Mouse (Mus musculus) embryonic facial prominence, embryonic 13.5 days (tissue): ENCODE results near the gene Lrch3. TPM values are rescaled to one million over a fixed set of nuclear protein-coding genes. Genes with fewer than 3 reads are reported as not detected.
A peak's percentile ranks its signal among the peaks of the same experiment; 100 is the strongest.
"Not testable (repeated sequence)": the region's sequence is repeated elsewhere in the genome, so short reads cannot be mapped to it uniquely, and the experiment has no call there.

Experiments used
- ATAC-seq: fragments of 200-750 bp; cut with Nextera tagmentation; 2 replicates; pipeline ENCODE4 v1.8.0; 2017; ENCODE audit warnings: low read depth; ENCODE audit not compliant: insufficient number of reproducible peaks, insufficient read depth, low FRiP score, low TSS enrichment
- H3K27ac ChIP-seq: fragments of 300-500 bp; sonication (generic); 2 replicates; pipeline ENCODE4 v1.5.1; 2015; ENCODE audit warnings: moderate library complexity, mild to moderate bottlenecking, inconsistent platforms
- H3K27me3 ChIP-seq: fragments of 300-500 bp; sonication (generic); 2 replicates; pipeline ENCODE4 v1.6.1; 2015; ENCODE audit warnings: mild to moderate bottlenecking, inconsistent platforms
- H3K36me3 ChIP-seq: fragments of 300-500 bp; sonication (generic); 2 replicates; pipeline ENCODE4 v1.6.1; 2015; ENCODE audit warnings: mild to moderate bottlenecking, inconsistent platforms
- H3K4me1 ChIP-seq: fragments of 300-500 bp; sonication (generic); 2 replicates; pipeline ENCODE4 v1.6.1; 2015; ENCODE audit warnings: inconsistent platforms
- H3K4me2 ChIP-seq: fragments of 300-500 bp; sonication (generic); 2 replicates; pipeline ENCODE4 v1.6.1; 2015; ENCODE audit warnings: moderate library complexity, mild to moderate bottlenecking, inconsistent platforms
- H3K4me3 ChIP-seq: fragments of 300-500 bp; sonication (generic); 2 replicates; pipeline ENCODE4 v1.5.1; 2015; ENCODE audit warnings: mild to moderate bottlenecking, inconsistent platforms
- H3K9ac ChIP-seq: fragments of 300-500 bp; sonication (generic); 2 replicates; pipeline ENCODE4 v1.6.1; 2015; ENCODE audit warnings: mild to moderate bottlenecking, inconsistent platforms
- H3K9me3 ChIP-seq: fragments of 300-500 bp; sonication (generic); 2 replicates; pipeline ENCODE4 v1.6.1; 2016; ENCODE audit warnings: inconsistent platforms
- WGBS: fragments of 180-500 bp; shearing (Covaris S2); methylation state at CpG from one replicate; pipeline ENCODE4 v1.1.7; 2015; ENCODE audit warnings: mixed read lengths; 5-methylcytosine and 5-hydroxymethylcytosine counted together
- polyA plus RNA-seq: library from polyadenylated mRNA; unstranded; fragments of >200 nt; fragmentation: Nextera tagmentation; extraction: Ambion mirVana; gene quantifications from 2 replicates; pipeline ENCODE4 v1.2.1, GENCODE M21; 2015

Lrch3 gene
- polyA plus RNA-seq, 1 experiment from 2014 or later: 34.1 TPM

- ATAC-seq: no peak
Observed at GRCm38 (mm10) chr16:33024456-33025104, 110.7 kb downstream of the Lrch3 start.

GRCm38 (mm10) chr16:33026357-33026756, 112.5 kb downstream of the Lrch3 start:
- 0 out of 2 replicates have a peak, but pooled peaks cover 4% of the 10 kb centered on the region for H3K4me1 ChIP-seq
- WGBS: 83% methylated on average over 7 of the region's 7 CpGs
- ATAC-seq: no peak
- H3K36me3 ChIP-seq: no peaks in the 10 kb centered on the region
- H3K9ac ChIP-seq: no peak overlapping the region
- no peak overlapping the region for H3K4me3 ChIP-seq
- no peaks in the 10 kb centered on the region for H3K27me3 ChIP-seq
- no peak overlapping the region for H3K27ac ChIP-seq
- no peak overlapping the region for H3K4me2 ChIP-seq
- H3K9me3 ChIP-seq: no peaks in the 10 kb centered on the region

More at GRCm38 (mm10) chr16:33024456-33025104, 110.7 kb downstream of the Lrch3 start:
- H3K27me3 ChIP-seq: no peaks in the 10 kb centered on the region
- H3K9ac ChIP-seq: 0 out of 2 replicates have a peak overlapping the region, but pooled peaks have one; percentile 22
- 58% methylated on average over 8 of the region's 8 CpGs for WGBS
- no peaks in the 10 kb centered on the region for H3K9me3 ChIP-seq
- H3K4me2 ChIP-seq: no peak overlapping the region
- H3K4me3 ChIP-seq: no peak overlapping the region
- H3K36me3 ChIP-seq: no peaks in the 10 kb centered on the region
- H3K4me1 ChIP-seq: 0 out of 2 replicates have a peak, but pooled peaks cover 4% of the 10 kb centered on the region
- no peak overlapping the region for H3K27ac ChIP-seq

GRCm38 (mm10) chr16:33036006-33036405, 122.1 kb downstream of the Lrch3 start:
- Histone ChIP-seq H3K27me3 (no peaks in the 10 kb centered on the region), H3K4me2 (no peak overlapping the region), H3K27ac (no peak overlapping the region), H3K4me1 (peaks cover 4% of the 10 kb centered on the region; the same call in 1 of the 2 replicates), H3K36me3 (no peaks in the 10 kb centered on the region), H3K9ac (no peak overlapping the region), H3K4me3 (no peak overlapping the region), H3K9me3 (no peaks in the 10 kb centered on the region)
- WGBS: 68% methylated on average over 4 of the region's 4 CpGs
- no peak for ATAC-seq

- 89% methylated on average over 1 of the region's 1 CpGs for WGBS
Observed at GRCm38 (mm10) chr16:33042682-33043081, 128.8 kb downstream of the Lrch3 start.

GRCm38 (mm10) chr16:33043268-33043667, 129.4 kb downstream of the Lrch3 start:
- ATAC-seq: no peak

More at GRCm38 (mm10) chr16:33042682-33043081, 128.8 kb downstream of the Lrch3 start:
- ATAC-seq: no peak
- no peaks in the 10 kb centered on the region for H3K9me3 ChIP-seq
- H3K27me3 ChIP-seq: no peaks in the 10 kb centered on the region
- H3K27ac ChIP-seq: no peak overlapping the region
- H3K9ac ChIP-seq: no peak overlapping the region
- H3K4me1 ChIP-seq: no peaks in the 10 kb centered on the region
- no peak overlapping the region for H3K4me3 ChIP-seq
- H3K4me2 ChIP-seq: no peak overlapping the region
- no peaks in the 10 kb centered on the region for H3K36me3 ChIP-seq

GRCm38 (mm10) chr16:33048004-33048403, 134.1 kb downstream of the Lrch3 start:
- WGBS: 80% methylated on average over 1 of the region's 1 CpGs
- no peak for ATAC-seq
- H3K9me3 ChIP-seq: no peaks in the 10 kb centered on the region

More at GRCm38 (mm10) chr16:33043268-33043667, 129.4 kb downstream of the Lrch3 start:
- WGBS: 71% methylated on average over 2 of the region's 2 CpGs
- Histone ChIP-seq H3K4me1 (no peaks in the 10 kb centered on the region), H3K4me3 (no peak overlapping the region), H3K27ac (no peak overlapping the region), H3K9ac (no peak overlapping the region), H3K4me2 (no peak overlapping the region), H3K9me3 (no peaks in the 10 kb centered on the region), H3K27me3 (no peaks in the 10 kb centered on the region), H3K36me3 (no peaks in the 10 kb centered on the region)

GRCm38 (mm10) chr16:33048686-33049085, 134.8 kb downstream of the Lrch3 start:
- Histone ChIP-seq H3K27ac (no peak overlapping the region), H3K9me3 (no peaks in the 10 kb centered on the region), H3K27me3 (no peaks in the 10 kb centered on the region), H3K4me2 (no peak overlapping the region), H3K4me3 (no peak overlapping the region), H3K9ac (no peak overlapping the region), H3K36me3 (no peaks in the 10 kb centered on the region), H3K4me1 (no peaks in the 10 kb centered on the region)
- WGBS: 71% methylated on average over 2 of the region's 2 CpGs
- no peak for ATAC-seq

More at GRCm38 (mm10) chr16:33048004-33048403, 134.1 kb downstream of the Lrch3 start:
- H3K9ac ChIP-seq: no peak overlapping the region
- no peaks in the 10 kb centered on the region for H3K4me1 ChIP-seq
- H3K4me2 ChIP-seq: no peak overlapping the region
- H3K27ac ChIP-seq: no peak overlapping the region
- H3K27me3 ChIP-seq: no peaks in the 10 kb centered on the region
- H3K36me3 ChIP-seq: no peaks in the 10 kb centered on the region
- no peak overlapping the region for H3K4me3 ChIP-seq

GRCm38 (mm10) chr16:33049809-33050208, 135.9 kb downstream of the Lrch3 start:
- H3K4me1 ChIP-seq: no peaks in the 10 kb centered on the region
- H3K9me3 ChIP-seq: no peaks in the 10 kb centered on the region
- no peak overlapping the region for H3K9ac ChIP-seq
- H3K4me2 ChIP-seq: no peak overlapping the region
- H3K4me3 ChIP-seq: no peak overlapping the region
- H3K36me3 ChIP-seq: no peaks in the 10 kb centered on the region
- WGBS: 93% methylated on average over 16 of the region's 16 CpGs
- no peaks in the 10 kb centered on the region for H3K27me3 ChIP-seq
- no peak for ATAC-seq
- no peak overlapping the region for H3K27ac ChIP-seq

- 56% methylated on average over 5 of the region's 5 CpGs for WGBS
- no peak for ATAC-seq
- H3K36me3 ChIP-seq: peaks cover 4% of the 10 kb centered on the region
- peaks cover 8% of the 10 kb centered on the region for H3K4me1 ChIP-seq
- H3K4me2 ChIP-seq: no peak overlapping the region
- no peaks in the 10 kb centered on the region for H3K27me3 ChIP-seq
- no peak overlapping the region for H3K4me3 ChIP-seq
- H3K27ac ChIP-seq: no peak overlapping the region
- no peaks in the 10 kb centered on the region for H3K9me3 ChIP-seq
- no peak overlapping the region for H3K9ac ChIP-seq
Observed at GRCm38 (mm10) chr16:33053141-33053540, 139.2 kb downstream of the Lrch3 start.

GRCm38 (mm10) chr16:33054927-33055326, 141.0 kb downstream of the Lrch3 start:
- WGBS: 78% methylated on average over 2 of the region's 2 CpGs
- not testable (repeated sequence) for H3K9me3 ChIP-seq, H3K9ac ChIP-seq, ATAC-seq, H3K27ac ChIP-seq, H3K27me3 ChIP-seq, H3K4me2 ChIP-seq, H3K4me3 ChIP-seq
- H3K4me1 ChIP-seq: peaks cover 24% of the 10 kb centered on the region
- H3K36me3 ChIP-seq: peaks cover 21% of the 10 kb centered on the region

GRCm38 (mm10) chr16:33055655-33056054, 141.8 kb downstream of the Lrch3 start:
- peak overlapping the region; percentile 72 for H3K4me2 ChIP-seq
- ATAC-seq: no peak

GRCm38 (mm10) chr16:33056095-33056785, 142.3 kb downstream of the Lrch3 start, which contains the start of the genes Iqcg and Rpl35a:
TSS of gene Iqcg (minus strand) at chr16:33056218.
TSS of gene Rpl35a (plus strand) at chr16:33056453.
- Histone ChIP-seq H3K9me3 (no peaks in the 10 kb centered on the region), H3K27me3 (no peaks in the 10 kb centered on the region), H3K4me1 (peaks cover 24% of the 10 kb centered on the region), H3K4me2 (peak within 1 kb of the TSS; percentile 72), H3K4me3 (peak within 1 kb of the TSS; percentile 72), H3K27ac (peak within 1 kb of the TSS; percentile 94), H3K36me3 (peaks cover 31% of the 10 kb centered on the region), H3K9ac (peak within 1 kb of the TSS; percentile 96)
- peak; percentile 66 for ATAC-seq
- under 1% methylated on average over 47 of the region's 47 CpGs for whole genome bisulfite sequencing

More at GRCm38 (mm10) chr16:33055655-33056054, 141.8 kb downstream of the Lrch3 start:
- WGBS: 23% methylated on average over 10 of the region's 10 CpGs
- Histone ChIP-seq H3K27ac (no peak overlapping the region; the same call in 1 of the 2 replicates), H3K9me3 (no peaks in the 10 kb centered on the region), H3K9ac (peak overlapping the region; percentile 96), H3K4me1 (peaks cover 24% of the 10 kb centered on the region), H3K4me3 (peak overlapping the region; percentile 72), H3K36me3 (peaks cover 29% of the 10 kb centered on the region), H3K27me3 (no peaks in the 10 kb centered on the region)
